Mouse (Mus musculus): ENCODE measurements around the gene AU022252.

DNA sequence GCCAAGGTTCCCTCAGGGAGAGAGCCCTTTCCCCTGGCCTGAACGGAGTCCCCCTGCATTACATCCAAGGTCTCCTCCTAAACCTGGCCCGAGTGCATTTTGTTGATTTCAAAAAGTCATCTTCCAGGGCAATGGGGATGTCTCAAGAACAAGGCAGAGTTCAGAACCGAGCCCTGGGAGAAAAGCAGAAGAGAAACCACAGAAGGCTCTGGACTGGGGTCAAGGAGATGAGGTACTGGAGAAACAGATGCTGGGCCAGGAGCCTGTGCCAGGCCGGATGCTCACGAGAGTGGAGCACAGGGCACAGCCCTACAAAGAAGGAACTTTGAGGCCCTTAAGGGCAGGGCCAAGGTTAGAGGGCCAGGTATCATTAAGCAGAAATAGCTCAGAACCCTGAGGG, 54.8 kb downstream of the AU022252 start:
- TF ChIP-seq CTCF (IDR thresholded peaks at IDR 0.05; ENCODE audit: low read depth, low read length) (no peak), POLR2A (IDR thresholded peaks at IDR 0.05; ENCODE audit: insufficient read depth, low read length) (no peak), EP300 (IDR thresholded peaks at IDR 0.05; ENCODE audit: insufficient read depth, low read depth, low read length) (no peak)

All from ES-Bruce4 (cell line).